Mouse (Mus musculus): ENCODE measurements around the gene Nsl1. TPM values are rescaled to one million over a fixed set of nuclear protein-coding genes. Genes with fewer than 3 reads are reported as not detected.

Nsl1 gene
- polyA plus RNA-seq, 1 experiment from 2014 or later, result 10.2 TPM

GRCm38 (mm10) chr1:191062241-191062780, 501 bp upstream of the Nsl1 start:
- Histone ChIP-seq H3K36me3 (0 out of 2 replicates have a peak, but pooled peaks cover 4% of the 10 kb centered on the region), H3K9me3 (no peaks in the 10 kb centered on the region), H3K27ac (peak overlapping the region; percentile 60; the same call in 1 of the 2 replicates), H3K4me2 (replicated peaks) (peak overlapping the region; percentile 82), H3K4me1 (replicated peaks) (peaks cover 18% of the 10 kb centered on the region), H3K9ac (replicated peaks) (peak overlapping the region; percentile 81), H3K27me3 (no peaks in the 10 kb centered on the region), H3K4me3 (replicated peaks) (peak overlapping the region; percentile 88)
- ATAC-seq, result peak; percentile 25
- WGBS, result 7% methylated on average over 15 of the region's 15 CpGs

GRCm38 (mm10) chr1:191063700-191064099, 888 bp downstream of the Nsl1 start:
- peak overlapping the region; percentile 88 for H3K4me3 ChIP-seq (replicated peaks)
- H3K4me1 ChIP-seq (replicated peaks), result peaks cover 18% of the 10 kb centered on the region
- no peak overlapping the region for H3K27ac ChIP-seq
- ATAC-seq, result no peak
- 0 out of 2 replicates have a peak, but pooled peaks cover 11% of the 10 kb centered on the region for H3K36me3 ChIP-seq
- no peaks in the 10 kb centered on the region for H3K9me3 ChIP-seq
- WGBS, result 63% methylated on average over 9 of the region's 9 CpGs
- no peaks in the 10 kb centered on the region for H3K27me3 ChIP-seq
- H3K9ac ChIP-seq (replicated peaks), result peak overlapping the region; percentile 61
- H3K4me2 ChIP-seq (replicated peaks), result peak overlapping the region; percentile 82

GRCm38 (mm10) chr1:191064535-191064934, 1.7 kb downstream of the Nsl1 start:
- Histone ChIP-seq H3K9ac (replicated peaks) (no peak overlapping the region), H3K27me3 (no peaks in the 10 kb centered on the region), H3K4me3 (replicated peaks) (no peak overlapping the region), H3K27ac (no peak overlapping the region), H3K9me3 (no peaks in the 10 kb centered on the region), H3K36me3 (peaks cover 15% of the 10 kb centered on the region), H3K4me2 (replicated peaks) (no peak overlapping the region), H3K4me1 (replicated peaks) (peaks cover 18% of the 10 kb centered on the region)
- 95% methylated on average over 2 of the region's 2 CpGs for WGBS
- no peak for ATAC-seq

- no peak for ATAC-seq
- Histone ChIP-seq H3K27ac (no peak overlapping the region), H3K4me3 (replicated peaks) (no peak overlapping the region), H3K4me1 (replicated peaks) (peaks cover 18% of the 10 kb centered on the region), H3K9me3 (no peaks in the 10 kb centered on the region), H3K27me3 (no peaks in the 10 kb centered on the region), H3K36me3 (peaks cover 21% of the 10 kb centered on the region), H3K9ac (replicated peaks) (no peak overlapping the region), H3K4me2 (replicated peaks) (no peak overlapping the region)
- 87% methylated on average over 4 of the region's 4 CpGs for WGBS
Observed at GRCm38 (mm10) chr1:191065188-191065587, 2.4 kb downstream of the Nsl1 start.

- H3K4me3 ChIP-seq (replicated peaks), result no peak overlapping the region
- H3K36me3 ChIP-seq, result peaks cover 40% of the 10 kb centered on the region
- H3K27ac ChIP-seq, result no peak overlapping the region
- 88% methylated on average over 5 of the region's 5 CpGs for WGBS
- peaks cover 7% of the 10 kb centered on the region for H3K4me1 ChIP-seq (replicated peaks)
- no peak overlapping the region for H3K9ac ChIP-seq (replicated peaks)
- no peak overlapping the region for H3K4me2 ChIP-seq (replicated peaks)
- no peaks in the 10 kb centered on the region for H3K9me3 ChIP-seq
- H3K27me3 ChIP-seq, result no peaks in the 10 kb centered on the region
- no peak for ATAC-seq
Observed at GRCm38 (mm10) chr1:191068377-191068776, 5.6 kb downstream of the Nsl1 start.

GRCm38 (mm10) chr1:191070259-191070658, 7.4 kb downstream of the Nsl1 start:
- H3K36me3 ChIP-seq, result peaks cover 43% of the 10 kb centered on the region
- ATAC-seq, result no peak

GRCm38 (mm10) chr1:191071613-191072012, 8.8 kb downstream of the Nsl1 start:
- no peaks in the 10 kb centered on the region for H3K27me3 ChIP-seq
- no peaks in the 10 kb centered on the region for H3K9me3 ChIP-seq
- no peak overlapping the region for H3K9ac ChIP-seq (replicated peaks)
- H3K4me1 ChIP-seq (replicated peaks), result no peaks in the 10 kb centered on the region
- no peak for ATAC-seq
- peaks cover 40% of the 10 kb centered on the region for H3K36me3 ChIP-seq
- 89% methylated on average over 6 of the region's 6 CpGs for WGBS
- H3K4me2 ChIP-seq (replicated peaks), result no peak overlapping the region
- no peak overlapping the region for H3K27ac ChIP-seq
- H3K4me3 ChIP-seq (replicated peaks), result no peak overlapping the region

More at GRCm38 (mm10) chr1:191070259-191070658, 7.4 kb downstream of the Nsl1 start:
- H3K27ac ChIP-seq, result no peak overlapping the region
- WGBS, result 81% methylated on average over 4 of the region's 4 CpGs
- no peak overlapping the region for H3K4me2 ChIP-seq (replicated peaks)
- H3K27me3 ChIP-seq, result no peaks in the 10 kb centered on the region
- H3K4me3 ChIP-seq (replicated peaks), result no peak overlapping the region
- H3K9ac ChIP-seq (replicated peaks), result no peak overlapping the region; the same call in 1 of the 2 replicates
- H3K9me3 ChIP-seq, result no peaks in the 10 kb centered on the region
- H3K4me1 ChIP-seq (replicated peaks), result no peaks in the 10 kb centered on the region

- 94% methylated on average over 16 of the region's 16 CpGs for WGBS
- H3K27ac ChIP-seq, result no peak overlapping the region
- H3K4me3 ChIP-seq (replicated peaks), result no peak overlapping the region
- H3K9me3 ChIP-seq, result no peaks in the 10 kb centered on the region
- no peak for ATAC-seq
- H3K9ac ChIP-seq (replicated peaks), result no peak overlapping the region
- no peak overlapping the region for H3K4me2 ChIP-seq (replicated peaks)
- peaks cover 46% of the 10 kb centered on the region for H3K36me3 ChIP-seq
- no peaks in the 10 kb centered on the region for H3K27me3 ChIP-seq
- no peaks in the 10 kb centered on the region for H3K4me1 ChIP-seq (replicated peaks)
Observed at GRCm38 (mm10) chr1:191072329-191072913, 9.6 kb downstream of the Nsl1 start.

- no peaks in the 10 kb centered on the region for H3K4me1 ChIP-seq (replicated peaks)
- H3K36me3 ChIP-seq, result peaks cover 51% of the 10 kb centered on the region
- WGBS, result 84% methylated on average over 6 of the region's 6 CpGs
Observed at GRCm38 (mm10) chr1:191073001-191073400, 10.2 kb downstream of the Nsl1 start.

GRCm38 (mm10) chr1:191073486-191073885, 10.7 kb downstream of the Nsl1 start:
- Histone ChIP-seq H3K4me2 (replicated peaks) (no peak overlapping the region), H3K9ac (replicated peaks) (no peak overlapping the region), H3K4me1 (replicated peaks) (no peaks in the 10 kb centered on the region), H3K4me3 (replicated peaks) (no peak overlapping the region), H3K36me3 (peaks cover 52% of the 10 kb centered on the region), H3K27me3 (no peaks in the 10 kb centered on the region), H3K9me3 (no peaks in the 10 kb centered on the region), H3K27ac (no peak overlapping the region)
- ATAC-seq, result no peak
- 96% methylated on average over 4 of the region's 4 CpGs for WGBS

More at GRCm38 (mm10) chr1:191073001-191073400, 10.2 kb downstream of the Nsl1 start:
- Histone ChIP-seq H3K27me3 (no peaks in the 10 kb centered on the region), H3K9me3 (no peaks in the 10 kb centered on the region), H3K4me3 (replicated peaks) (no peak overlapping the region), H3K4me2 (replicated peaks) (no peak overlapping the region), H3K27ac (no peak overlapping the region), H3K9ac (replicated peaks) (no peak overlapping the region)
- ATAC-seq, result no peak

GRCm38 (mm10) chr1:191075199-191075883, 12.5 kb downstream of the Nsl1 start:
- H3K4me3 ChIP-seq (replicated peaks), result no peak overlapping the region
- no peak overlapping the region for H3K27ac ChIP-seq
- no peak overlapping the region for H3K9ac ChIP-seq (replicated peaks)
- H3K36me3 ChIP-seq, result peaks cover 43% of the 10 kb centered on the region
- H3K9me3 ChIP-seq, result no peaks in the 10 kb centered on the region
- 67% methylated on average over 10 of the region's 10 CpGs for WGBS
- H3K27me3 ChIP-seq, result no peaks in the 10 kb centered on the region
- H3K4me2 ChIP-seq (replicated peaks), result no peak overlapping the region
- H3K4me1 ChIP-seq (replicated peaks), result no peaks in the 10 kb centered on the region
- no peak for ATAC-seq

- WGBS, result 93% methylated on average over 8 of the region's 8 CpGs
- Histone ChIP-seq H3K36me3 (peaks cover 27% of the 10 kb centered on the region), H3K9ac (replicated peaks) (no peak overlapping the region), H3K9me3 (no peaks in the 10 kb centered on the region), H3K4me3 (replicated peaks) (no peak overlapping the region), H3K4me1 (replicated peaks) (no peaks in the 10 kb centered on the region), H3K27ac (no peak overlapping the region), H3K4me2 (replicated peaks) (no peak overlapping the region), H3K27me3 (no peaks in the 10 kb centered on the region)
- no peak for ATAC-seq
Observed at GRCm38 (mm10) chr1:191083230-191083629, 20.4 kb downstream of the Nsl1 start.
